Mouse (Mus musculus) lung, postnatal 0 days (tissue): ENCODE measurements around the gene Mrpl9. TPM values are rescaled to one million over a fixed set of nuclear protein-coding genes. Genes with fewer than 3 reads are reported as not detected.

ENCODE experiments used
- ATAC-seq: fragments of 200-750 bp; cut with Nextera tagmentation; 2 replicates; pipeline ENCODE4 v1.8.0; 2017; ENCODE audit warnings: moderate library complexity
- DNase-seq: peaks from one replicate; pipeline ENCODE4 v3.0.0-alpha.2; 2016; ENCODE audit warnings: low spot score
- H3K27ac ChIP-seq: fragments of 300-500 bp; sonication (generic); 2 replicates; pipeline ENCODE4 v1.5.1; 2014; ENCODE audit warnings: antibody characterized with exemption, mild to moderate bottlenecking, low read length, mixed read lengths
- H3K27me3 ChIP-seq: fragments of 300-500 bp; sonication (generic); replicated peaks from 2 replicates; pipeline ENCODE4 v1.6.1; 2014; ENCODE audit warnings: low read length, mixed read lengths; ENCODE audit not compliant: insufficient read depth
- H3K36me3 ChIP-seq: fragments of 300-500 bp; sonication (generic); 2 replicates; pipeline ENCODE4 v1.6.1; 2014; ENCODE audit warnings: low read length, mixed read lengths; ENCODE audit not compliant: insufficient read depth
- H3K4me1 ChIP-seq: fragments of 300-500 bp; sonication (generic); 2 replicates; pipeline ENCODE4 v1.6.1; 2014; ENCODE audit warnings: antibody characterized with exemption, low read depth, low read length, mixed read lengths; ENCODE audit not compliant: insufficient read depth
- H3K4me2 ChIP-seq: fragments of 300-500 bp; sonication (generic); replicated peaks from 2 replicates; pipeline ENCODE4 v1.6.1; 2014; ENCODE audit warnings: low read depth, mild to moderate bottlenecking, low read length, moderate library complexity, mixed read lengths
- H3K4me3 ChIP-seq: fragments of 300-500 bp; sonication (generic); 2 replicates; pipeline ENCODE4 v1.5.1; 2014; ENCODE audit warnings: low read depth, low read length
- H3K9ac ChIP-seq: fragments of 300-500 bp; sonication (generic); replicated peaks from 2 replicates; pipeline ENCODE4 v1.6.1; 2014; ENCODE audit warnings: low read depth, mild to moderate bottlenecking
- H3K9me3 ChIP-seq: fragments of 300-500 bp; sonication (generic); 2 replicates; pipeline ENCODE4 v1.6.1; 2016; ENCODE audit warnings: low read length, mixed read lengths
- CTCF ChIP-seq: IDR thresholded peaks from 2 replicates; pipeline ENCODE4 v1.5.1; 2016; ENCODE audit warnings: antibody characterized with exemption, mild to moderate bottlenecking
- EP300 ChIP-seq: IDR thresholded peaks from 2 replicates; pipeline ENCODE4 v1.6.1; 2016; ENCODE audit warnings: antibody characterized with exemption, mild to moderate bottlenecking, control low read depth
- WGBS: fragments of 180-500 bp; shearing (Covaris S2); extraction: QIAGEN DNeasy Blood & Tissue Kit; methylation state at CpG from one replicate; pipeline ENCODE4 v1.1.7; 2014; 5-methylcytosine and 5-hydroxymethylcytosine counted together
- polyA plus RNA-seq: library from polyadenylated mRNA; unstranded; fragments of >200 nt; fragmentation: Nextera tagmentation; extraction: Ambion mirVana; gene quantifications from 2 replicates; pipeline ENCODE4 v1.2.1, GENCODE M21; 2015

Mrpl9 gene
- polyA plus RNA-seq, 1 experiment from 2014 or later, result 39.2 TPM

GRCm38 (mm10) chr3:94434305-94434704 lies 8.8 kb upstream of the Mrpl9 start:
- Histone ChIP-seq H3K4me1 (no peaks in the 10 kb centered on the region), H3K4me2 (no peak overlapping the region), H3K9me3 (no peaks in the 10 kb centered on the region), H3K9ac (no peak overlapping the region), H3K27ac (no peak overlapping the region), H3K36me3 (no peaks in the 10 kb centered on the region), H3K27me3 (no peaks in the 10 kb centered on the region), H3K4me3 (no peak overlapping the region)
- DNase-seq (no peak), ATAC-seq (no peak)
- TF ChIP-seq EP300 (no peak), CTCF (no peak)
- WGBS, result 54% methylated on average over 2 of the region's 2 CpGs

GRCm38 (mm10) chr3:94436420-94436819 lies 6.7 kb upstream of the Mrpl9 start:
- 79% methylated on average over 9 of the region's 9 CpGs for WGBS
- ATAC-seq, result no peak
- TF ChIP-seq CTCF, result no peak
- TF ChIP-seq EP300, result no peak

GRCm38 (mm10) chr3:94441182-94441581 lies 1.9 kb upstream of the Mrpl9 start:
- WGBS, result 41% methylated on average over 3 of the region's 3 CpGs
- no peaks in the 10 kb centered on the region for H3K4me1 ChIP-seq

More at GRCm38 (mm10) chr3:94436420-94436819, 6.7 kb upstream of the Mrpl9 start:
- no peak for DNase-seq
- H3K4me1 ChIP-seq, result no peaks in the 10 kb centered on the region
- H3K9me3 ChIP-seq, result no peaks in the 10 kb centered on the region
- no peak overlapping the region for H3K9ac ChIP-seq
- H3K4me2 ChIP-seq, result no peak overlapping the region
- no peaks in the 10 kb centered on the region for H3K27me3 ChIP-seq
- H3K4me3 ChIP-seq, result no peak overlapping the region
- no peaks in the 10 kb centered on the region for H3K36me3 ChIP-seq
- H3K27ac ChIP-seq, result no peak overlapping the region

DNA sequence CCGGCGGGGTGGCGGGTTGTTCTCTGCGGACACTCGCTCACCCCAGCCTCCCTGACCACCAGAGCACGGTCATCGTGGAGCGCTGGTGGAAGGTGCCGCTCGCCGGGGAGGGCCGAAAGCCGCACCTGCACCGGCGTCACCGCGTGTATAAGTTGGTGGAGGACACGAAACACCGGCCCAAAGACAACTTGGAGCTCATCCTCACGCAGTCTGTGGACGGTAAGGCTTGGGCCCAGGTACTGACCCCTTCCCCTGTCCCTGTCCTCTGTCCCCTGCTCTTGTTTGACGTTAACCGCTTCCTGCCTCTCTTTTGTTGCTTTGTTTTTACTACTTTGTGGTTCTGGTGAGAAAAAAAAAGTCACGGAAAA lies 463 bp downstream of the Mrpl9 start, which contains the start of gene Oaz3:
Oaz3 (minus strand) TSS at position 319 of the 368 bp plus-strand sequence.
- Histone ChIP-seq H3K4me3 (peak within 1 kb of the TSS; percentile 87), H3K4me2 (peak within 1 kb of the TSS; percentile 90), H3K4me1 (no peaks in the 10 kb centered on the region), H3K36me3 (no peaks in the 10 kb centered on the region; the same call in none of the 2 replicates), H3K27me3 (no peaks in the 10 kb centered on the region), H3K9ac (peak within 1 kb of the TSS; percentile 93), H3K27ac (peak within 1 kb of the TSS; percentile 68), H3K9me3 (no peaks in the 10 kb centered on the region)
- peak; percentile 55 for ATAC-seq
- no peak for DNase-seq
- under 1% methylated on average over 24 of the region's 24 CpGs for WGBS
- TF ChIP-seq EP300 (no peak), CTCF (no peak)

More at GRCm38 (mm10) chr3:94441182-94441581, 1.9 kb upstream of the Mrpl9 start:
- Histone ChIP-seq H3K4me2 (no peak overlapping the region), H3K4me3 (no peak overlapping the region), H3K27me3 (no peaks in the 10 kb centered on the region), H3K9me3 (no peaks in the 10 kb centered on the region), H3K9ac (no peak overlapping the region), H3K36me3 (no peaks in the 10 kb centered on the region), H3K27ac (no peak overlapping the region)
- ATAC-seq, result no peak
- TF ChIP-seq CTCF (peak; percentile 66), EP300 (no peak)
- peak; percentile 22 for DNase-seq

- TF ChIP-seq EP300 (no peak), CTCF (no peak)
- Histone ChIP-seq H3K4me2 (no peak overlapping the region), H3K9me3 (no peaks in the 10 kb centered on the region), H3K9ac (no peak overlapping the region), H3K4me1 (no peaks in the 10 kb centered on the region), H3K27ac (no peak overlapping the region), H3K36me3 (no peaks in the 10 kb centered on the region; the same call in none of the 2 replicates), H3K27me3 (no peaks in the 10 kb centered on the region), H3K4me3 (no peak overlapping the region)
- ATAC-seq, result no peak
- DNase-seq, result no peak
- WGBS, result 91% methylated on average over 2 of the region's 2 CpGs
These were observed 6.3 kb downstream of the Mrpl9 start for GRCm38 (mm10) chr3:94449377-94449776.

GRCm38 (mm10) chr3:94456529-94457000 lies 13.4 kb downstream of the Mrpl9 start:
- Histone ChIP-seq H3K4me3 (no peak overlapping the region), H3K36me3 (no peaks in the 10 kb centered on the region), H3K27ac (no peak overlapping the region), H3K9ac (no peak overlapping the region), H3K4me2 (no peak overlapping the region), H3K4me1 (no peaks in the 10 kb centered on the region), H3K27me3 (no peaks in the 10 kb centered on the region), H3K9me3 (no peaks in the 10 kb centered on the region)
- 2% methylated on average over 12 of the region's 12 CpGs for WGBS
- DNase-seq, result peak; percentile 97
- no peak for TF ChIP-seq EP300
- peak; percentile 89 for TF ChIP-seq CTCF
- peak; percentile 96 for ATAC-seq

DNA sequence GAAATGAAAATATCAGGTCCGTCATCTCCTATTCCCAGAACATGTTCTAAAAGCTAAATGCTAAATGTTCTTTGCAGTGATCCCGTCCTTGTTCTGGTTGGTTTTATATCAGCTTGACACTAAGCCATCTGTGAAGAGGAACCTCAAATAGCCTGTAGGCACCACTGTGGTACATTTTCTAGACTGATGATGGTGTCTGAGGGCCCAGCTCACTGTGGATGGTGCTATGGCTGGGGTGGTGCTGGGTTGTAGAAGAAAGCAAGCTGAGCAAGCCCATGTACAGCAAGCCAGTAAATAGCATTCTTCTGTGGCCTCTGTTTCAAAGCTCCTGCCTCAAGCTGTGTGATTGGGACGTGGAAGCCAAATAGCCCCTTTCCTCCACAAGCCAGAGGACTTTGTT lies 13.9 kb downstream of the Mrpl9 start:
- no peak overlapping the region for H3K4me3 ChIP-seq
- no peaks in the 10 kb centered on the region for H3K9me3 ChIP-seq
- TF ChIP-seq CTCF (no peak), EP300 (no peak)
- no peaks in the 10 kb centered on the region for H3K27me3 ChIP-seq
- no peak overlapping the region for H3K9ac ChIP-seq
- ATAC-seq (no peak), DNase-seq (no peak)
- no peak overlapping the region for H3K4me2 ChIP-seq
- no peaks in the 10 kb centered on the region for H3K36me3 ChIP-seq
- WGBS, result 70% methylated on average over 3 of the region's 3 CpGs
- H3K4me1 ChIP-seq, result no peaks in the 10 kb centered on the region
- H3K27ac ChIP-seq, result no peak overlapping the region
